Mouse (Mus musculus) heart, postnatal 10 days (tissue): ENCODE measurements around the gene Ephb2. TPM values are rescaled to one million over a fixed set of nuclear protein-coding genes. Genes with fewer than 3 reads are reported as not detected.

ENCODE experiments used
- DNase-seq, 2 experiments: peaks; one replicate each; pipeline ENCODE4 v3.0.0; 2021
- intact Hi-C: fragments of 180-260 bp; cut with DNase I; formaldehyde crosslinking; loops from one replicate; pipeline ENCODE4 v1.15.1; 2025
- total RNA-seq, 2 experiments: library from RNA; stranded (reverse); gene quantifications; 2 replicates each; pipeline ENCODE4 v1.2.3; 2021

The Ephb2 gene
- total RNA-seq, 2 experiments from 2014 or later: 1.3 to 1.4 TPM

DNA sequence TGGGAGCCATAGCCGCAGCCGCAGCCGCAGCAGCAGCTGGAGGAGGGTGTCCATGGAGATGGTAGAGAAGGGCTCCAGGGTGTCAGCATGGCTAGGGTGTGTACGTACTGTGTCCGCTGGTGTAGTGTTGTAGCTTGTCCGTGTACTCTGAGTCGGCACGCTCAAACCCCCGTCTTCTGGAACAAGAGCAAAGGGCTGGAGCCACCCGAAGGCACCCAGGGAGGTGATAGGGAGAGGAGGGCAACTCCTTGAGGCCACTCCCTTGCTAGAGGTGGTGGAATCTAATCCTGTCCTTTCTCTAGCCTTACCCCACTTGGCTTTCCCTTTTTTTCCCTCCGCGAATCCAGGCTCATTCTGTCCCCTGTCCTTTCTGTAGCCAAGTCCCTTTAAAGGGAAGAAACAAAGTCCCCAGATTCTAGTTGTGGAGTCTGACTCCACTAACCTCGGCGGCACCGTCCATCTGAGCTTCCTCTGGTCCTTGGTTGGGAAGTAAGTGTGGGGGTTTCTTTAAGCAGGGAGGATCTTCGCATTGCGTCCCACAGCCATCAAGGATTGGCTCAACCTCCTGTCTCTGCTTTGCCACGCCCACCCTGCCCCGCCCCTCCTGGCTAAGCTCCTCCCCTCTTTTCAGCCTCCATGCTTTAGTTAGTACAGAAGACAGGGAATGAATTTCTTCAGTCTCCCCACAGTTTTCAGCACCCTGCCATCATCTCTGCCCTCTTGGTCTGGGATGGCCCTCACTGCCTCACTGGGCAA, 163.3 kb downstream of the Ephb2 start:
- no peak for DNase-seq
- intact Hi-C loops: no loop called here

DNA sequence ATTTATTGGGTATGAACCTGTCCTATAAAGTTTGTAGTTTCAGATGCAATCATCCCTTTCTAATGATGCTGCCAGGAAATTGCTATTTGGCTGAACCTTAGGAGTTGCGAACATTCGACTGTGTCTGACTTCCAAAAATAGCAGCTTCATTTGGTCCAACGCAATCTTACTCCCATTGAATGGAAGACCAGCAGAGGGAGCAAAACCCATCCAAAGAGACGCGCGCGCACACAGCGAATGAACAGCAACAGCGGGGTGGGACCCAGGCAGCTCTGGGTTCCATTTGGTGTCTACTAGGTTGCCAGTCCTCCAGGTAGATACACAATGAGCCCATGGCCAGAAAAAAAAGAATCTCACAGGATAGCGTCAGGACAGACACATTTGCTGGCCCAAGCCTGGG, 168.0 kb downstream of the Ephb2 start:
- DNase-seq: no peak
- intact Hi-C loops: no loop called here

- intact Hi-C loops: no loop called here
- DNase-seq: no peak
These were observed 169.8 kb downstream of the Ephb2 start for GRCm38 (mm10) chr4:136666002-136666401.

GRCm38 (mm10) chr4:136665068-136665467, 170.7 kb downstream of the Ephb2 start:
- DNase-seq: peak in 1 of 2 experiments; percentile 16
- intact Hi-C loops: no loop called here

DNA sequence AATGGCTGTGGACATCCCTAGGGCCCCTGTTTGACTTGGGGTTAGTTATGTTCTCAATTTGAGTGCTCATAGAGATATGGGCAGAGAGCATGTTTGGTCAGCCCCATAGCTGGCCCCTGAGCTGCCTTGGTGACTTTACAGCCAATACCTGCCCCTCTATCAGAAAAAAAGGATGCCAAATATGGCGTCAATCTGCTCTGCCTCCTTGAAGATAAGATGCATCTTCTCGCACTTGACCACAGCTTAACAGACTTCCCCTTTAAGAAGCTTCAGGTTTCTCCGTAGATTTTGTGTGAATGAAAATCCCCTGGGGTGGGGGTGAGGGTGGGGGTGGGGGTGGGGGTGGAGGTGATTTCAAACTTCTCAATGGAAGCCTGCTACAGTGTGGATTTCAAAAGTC, 177.9 kb downstream of the Ephb2 start:
- intact Hi-C loops: no loop called here
- no peak for DNase-seq

GRCm38 (mm10) chr4:136653692-136654234, 182.0 kb downstream of the Ephb2 start:
- intact Hi-C loops: no loop called here
- DNase-seq: no peak

- intact Hi-C loops: no loop called here
These were observed 182.8 kb downstream of the Ephb2 start for GRCm38 (mm10) chr4:136653019-136653418.

GRCm38 (mm10) chr4:136652528-136652910, 183.3 kb downstream of the Ephb2 start:
- no peak for DNase-seq
- intact Hi-C loops: no loop called here

More at GRCm38 (mm10) chr4:136653019-136653418, 182.8 kb downstream of the Ephb2 start:
- DNase-seq: no peak

DNA sequence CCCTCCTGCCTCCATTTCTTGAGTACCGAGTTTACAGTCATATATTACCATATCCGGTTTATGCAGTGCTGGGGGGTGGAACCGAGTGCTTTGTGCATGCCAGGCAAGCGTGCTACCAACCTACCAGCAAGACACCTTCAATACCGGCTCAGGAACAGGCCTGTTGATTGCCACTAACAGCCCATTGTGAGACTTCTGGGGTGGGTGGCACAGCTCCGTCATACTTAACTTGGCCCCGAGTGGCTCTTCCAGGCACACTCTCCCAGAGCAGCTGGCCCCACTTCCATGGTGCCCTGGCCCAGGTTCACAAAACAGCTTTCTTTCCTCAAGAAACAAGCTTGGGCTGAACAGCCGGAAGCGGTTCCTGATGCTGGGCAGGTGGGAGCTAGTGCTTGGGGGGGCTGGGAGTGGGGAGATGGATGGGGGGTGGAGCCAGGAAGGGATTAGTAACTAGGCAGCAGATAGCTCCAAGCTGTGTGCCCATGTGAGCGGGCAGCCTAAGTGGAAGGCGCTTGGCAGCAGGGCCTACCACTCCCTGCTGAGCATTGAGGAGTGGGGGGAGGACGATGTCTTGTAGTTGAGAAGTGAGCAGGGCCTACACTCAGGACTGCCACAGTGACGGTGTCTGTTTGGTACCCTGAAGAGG, 183.8 kb downstream of the Ephb2 start:
- intact Hi-C loops: no loop called here
- DNase-seq: no peak

GRCm38 (mm10) chr4:136651357-136651811, 184.4 kb downstream of the Ephb2 start:
- peak in 1 of 2 experiments; percentile 44 for DNase-seq
- intact Hi-C loops: no loop called here

- no peak for DNase-seq
- intact Hi-C loops: no loop called here
These were observed 185.5 kb downstream of the Ephb2 start for GRCm38 (mm10) chr4:136650261-136650660.

DNA sequence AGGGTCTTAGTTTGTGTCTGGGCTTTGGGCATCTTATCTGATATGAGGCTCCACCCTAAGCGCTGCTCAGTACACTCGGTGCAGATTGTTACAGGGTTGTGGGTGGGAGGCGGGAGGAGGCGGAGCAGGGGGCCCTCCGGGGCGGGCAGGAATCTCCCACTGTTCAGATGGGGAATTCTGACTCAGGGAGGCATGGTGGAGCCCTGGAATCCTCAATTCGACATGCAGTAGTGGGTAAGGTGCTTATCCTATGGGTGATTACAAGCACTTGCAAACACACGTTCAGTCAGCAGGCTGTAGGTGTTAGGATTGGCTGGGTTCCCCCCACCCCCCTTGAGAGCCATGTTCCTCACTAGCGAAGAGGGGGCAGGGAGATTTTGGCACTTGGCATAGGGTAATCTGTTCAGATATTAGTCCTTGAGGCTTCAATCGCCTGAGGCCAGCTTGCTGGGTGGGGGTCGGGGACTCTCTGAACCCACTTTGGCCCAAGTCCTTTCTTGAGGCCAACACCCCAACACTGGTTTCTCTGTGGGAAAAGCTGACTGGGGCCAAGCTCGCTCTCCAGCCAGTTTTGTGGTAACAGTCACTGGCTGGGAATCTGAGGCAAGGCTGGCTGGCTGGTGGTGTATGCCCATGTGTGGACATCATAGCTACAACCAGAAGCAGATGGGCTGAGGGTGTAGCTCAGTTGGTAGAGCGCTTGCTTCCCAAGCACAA, 186.2 kb downstream of the Ephb2 start:
- intact Hi-C loops: loop anchor here (1.0 kb wide), 1 partner anchor 423 kb away; no protein-coding TSS in a partner anchor

DNA sequence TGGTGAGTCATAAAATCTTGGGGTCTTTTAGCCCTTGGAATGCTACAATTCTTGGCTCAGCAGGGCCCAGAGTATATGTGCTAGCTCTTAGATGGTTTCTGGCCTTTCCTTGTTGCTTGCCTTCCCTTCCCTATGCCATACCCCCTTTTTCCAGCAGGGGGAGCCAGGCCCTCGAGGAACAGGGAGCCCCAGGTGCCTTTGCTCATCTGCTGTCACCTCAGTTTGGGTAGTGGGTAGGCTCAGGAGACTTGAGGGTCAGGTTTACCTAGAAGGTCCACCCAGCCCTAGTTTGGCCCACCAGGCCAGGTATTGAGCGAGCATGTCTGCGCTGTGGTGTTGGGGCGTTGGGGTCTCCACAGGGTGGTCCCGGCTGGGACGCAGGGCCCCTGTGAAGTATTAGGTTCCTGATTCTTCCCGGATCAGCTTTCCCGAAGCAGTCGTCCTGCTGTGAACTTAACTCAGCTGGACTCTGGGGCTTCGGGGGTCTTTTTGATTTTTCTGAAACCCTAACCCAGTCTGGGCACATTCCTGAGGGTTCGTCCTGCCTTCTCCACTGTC, 186.8 kb downstream of the Ephb2 start:
- peak; percentile 75 to 89 for DNase-seq
- intact Hi-C loops: loop anchor here (1.0 kb wide), 1 partner anchor 423 kb away; no protein-coding TSS in a partner anchor

More for the DNA sequence above, 186.2 kb downstream of the Ephb2 start:
- peak in 1 of 2 experiments; percentile 13 for DNase-seq

GRCm38 (mm10) chr4:136638890-136639289, 196.9 kb downstream of the Ephb2 start:
- intact Hi-C loops: no loop called here
- DNase-seq: no peak

GRCm38 (mm10) chr4:136638230-136638750, 197.5 kb downstream of the Ephb2 start:
- intact Hi-C loops: no loop called here
- no peak for DNase-seq

- DNase-seq: peak in 1 of 2 experiments; percentile 30
- intact Hi-C loops: no loop called here
These were observed 198.1 kb downstream of the Ephb2 start for GRCm38 (mm10) chr4:136637563-136638229.

- intact Hi-C loops: no loop called here
- DNase-seq: no peak
These were observed 198.7 kb downstream of the Ephb2 start for GRCm38 (mm10) chr4:136636983-136637562.

- intact Hi-C loops: no loop called here
- DNase-seq: no peak
These were observed 199.3 kb downstream of the Ephb2 start for GRCm38 (mm10) chr4:136636511-136636910.

DNA sequence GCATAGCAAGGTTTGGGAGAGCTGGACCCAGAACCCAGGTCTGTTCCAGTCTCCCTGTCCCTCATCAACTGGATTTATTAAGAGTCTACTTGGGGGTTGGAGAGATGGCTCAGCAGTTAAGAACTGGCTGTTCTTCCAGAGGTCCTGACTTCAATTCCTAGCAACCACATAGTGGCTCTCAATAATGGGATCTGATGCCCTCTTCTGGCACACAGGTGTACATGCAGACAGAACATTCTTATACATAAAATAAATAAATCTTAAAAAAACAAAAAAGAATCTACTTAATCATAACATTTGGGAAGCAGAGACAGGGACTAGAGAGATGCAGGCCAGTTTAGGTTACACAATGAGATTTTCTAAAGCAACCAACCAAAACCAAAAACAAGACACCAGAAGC, 199.8 kb downstream of the Ephb2 start:
- intact Hi-C loops: no loop called here
- no peak for DNase-seq
